Mouse (Mus musculus) T-cell, adult 2 months (primary cell): Measurements from ENCODE around the gene Eef1akmt1.
A peak's percentile ranks its signal among the peaks of the same experiment; 100 is the strongest.

ENCODE experiments used
- DNase-seq: peaks from one replicate; pipeline ENCODE4 v3.0.0; 2022; ENCODE audit warnings: low spot score

Gene Eef1akmt1

DNA sequence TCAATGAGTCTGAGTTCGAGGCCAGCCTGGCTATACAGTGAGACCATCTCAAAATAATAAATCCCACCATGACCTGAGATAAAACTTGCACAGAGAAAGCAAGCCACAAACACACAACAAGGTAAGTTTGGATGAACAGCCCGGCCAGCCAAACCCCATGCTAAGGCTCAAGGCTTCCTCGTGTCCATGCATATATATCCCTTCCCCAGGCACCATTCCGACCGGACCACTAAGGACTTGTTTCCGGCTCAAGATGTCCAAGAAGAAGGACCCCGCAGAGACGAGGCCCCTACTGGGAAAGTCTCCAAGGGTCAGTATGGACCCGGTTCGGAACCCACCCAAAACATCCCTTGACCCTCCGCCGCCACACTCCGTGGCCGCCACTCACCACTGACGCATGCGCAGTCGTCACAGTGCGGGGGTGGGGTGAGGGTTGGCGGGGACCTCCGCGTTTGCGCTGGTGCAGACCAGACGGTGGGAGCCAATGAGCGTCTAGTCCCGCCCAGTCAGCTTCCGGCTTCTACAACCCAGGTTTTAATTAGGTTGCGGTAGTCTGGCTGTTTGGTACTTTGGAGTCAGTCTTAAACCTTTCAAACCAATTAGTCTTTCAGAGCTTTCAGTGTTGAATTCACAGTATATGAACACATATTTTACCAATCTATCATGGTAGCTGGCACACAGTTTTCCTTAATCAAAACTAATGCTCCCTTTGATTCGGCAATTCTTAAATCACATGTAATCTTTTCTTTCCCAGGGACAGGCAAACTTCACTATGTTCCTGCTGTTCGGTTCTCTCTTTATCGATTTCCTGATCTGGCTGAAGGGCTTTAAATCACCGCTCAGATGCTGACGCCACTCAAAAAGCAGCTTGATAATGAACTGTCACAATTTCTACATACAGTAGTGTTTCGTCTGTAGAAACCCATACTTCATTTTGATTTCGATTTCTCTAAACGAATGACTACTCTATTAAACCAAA lies at the start of gene Eef1akmt1:
Gene Eef1akmt1 (minus strand): TSS at position 458 of the 979 bp plus-strand sequence.
- DNase-seq, result peak; percentile 90

DNA sequence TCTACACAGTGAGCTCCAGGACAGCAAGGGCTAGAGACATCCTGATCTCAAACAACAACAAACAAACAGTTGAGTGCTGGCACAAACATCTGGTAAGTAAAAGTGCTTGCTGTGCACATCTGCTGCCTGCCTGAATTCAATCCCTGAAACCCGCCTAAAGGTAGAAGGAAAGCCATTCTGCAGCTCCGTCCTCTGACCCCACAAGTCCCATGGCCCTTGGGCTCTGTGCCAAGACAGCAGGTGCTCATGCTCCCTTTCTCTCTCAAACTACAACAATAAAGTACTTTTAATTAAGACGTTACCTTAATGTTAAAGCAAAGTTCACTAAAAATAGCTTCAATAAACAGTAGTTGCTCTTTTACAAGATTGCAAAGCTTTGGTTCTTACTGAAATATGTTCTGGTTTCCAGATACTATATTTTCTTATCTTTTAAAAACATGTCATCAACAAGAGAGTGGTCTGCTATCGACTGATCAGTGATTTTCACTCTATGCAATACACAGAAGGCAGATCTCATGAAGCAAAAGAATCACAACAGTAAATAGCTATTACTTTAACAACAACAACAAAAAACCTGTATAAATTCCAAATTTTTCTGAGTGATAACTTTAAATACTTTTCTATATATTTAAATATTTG lies 49.3 kb upstream of the Eef1akmt1 start:
- DNase-seq, result no peak

DNA sequence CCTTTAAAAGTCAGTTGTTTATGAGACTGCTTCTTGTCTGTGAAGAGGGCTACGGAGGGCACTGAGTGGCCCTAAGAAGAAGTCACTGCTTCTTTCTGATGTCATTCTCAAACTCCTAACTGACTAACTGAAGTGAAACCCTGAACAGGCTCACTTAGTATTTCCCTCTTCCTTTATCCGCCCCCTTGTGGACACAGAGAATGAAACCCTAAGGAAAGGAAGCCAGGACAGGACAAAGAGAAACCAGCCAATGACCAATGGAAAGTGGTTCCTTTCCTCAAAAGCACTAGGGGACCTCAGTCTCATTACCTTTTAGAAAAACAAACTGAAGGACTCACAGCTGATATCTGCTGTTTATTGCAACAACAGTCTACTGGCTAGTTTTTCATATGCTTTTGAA lies 48.1 kb upstream of the Eef1akmt1 start:
- peak; percentile 12 for DNase-seq

- no peak for DNase-seq
These were observed 46.3 kb upstream of the Eef1akmt1 start for GRCm38 (mm10) chr14:57617675-57618074.

- peak; percentile 24 for DNase-seq
These were observed 45.0 kb upstream of the Eef1akmt1 start for GRCm38 (mm10) chr14:57616339-57616965.

DNA sequence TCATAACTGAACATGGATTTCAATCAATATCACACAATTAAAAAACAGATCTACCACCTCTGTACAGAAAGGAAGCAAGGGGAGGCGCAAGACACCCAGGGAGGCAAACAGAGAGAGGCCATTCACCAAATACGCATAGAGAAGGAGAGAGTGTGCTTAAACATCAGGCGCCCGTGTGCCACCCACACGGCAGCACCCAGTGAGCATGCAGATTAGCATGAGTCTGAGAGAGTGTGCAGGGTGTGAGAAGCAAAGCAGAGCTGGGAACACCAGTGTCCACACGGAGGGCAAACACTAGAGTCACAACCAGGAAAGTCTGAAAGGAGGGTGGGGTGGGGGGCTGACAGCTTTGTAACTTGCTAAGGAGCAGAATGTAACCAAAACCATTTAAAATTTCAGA lies 44.4 kb upstream of the Eef1akmt1 start:
- no peak for DNase-seq

DNA sequence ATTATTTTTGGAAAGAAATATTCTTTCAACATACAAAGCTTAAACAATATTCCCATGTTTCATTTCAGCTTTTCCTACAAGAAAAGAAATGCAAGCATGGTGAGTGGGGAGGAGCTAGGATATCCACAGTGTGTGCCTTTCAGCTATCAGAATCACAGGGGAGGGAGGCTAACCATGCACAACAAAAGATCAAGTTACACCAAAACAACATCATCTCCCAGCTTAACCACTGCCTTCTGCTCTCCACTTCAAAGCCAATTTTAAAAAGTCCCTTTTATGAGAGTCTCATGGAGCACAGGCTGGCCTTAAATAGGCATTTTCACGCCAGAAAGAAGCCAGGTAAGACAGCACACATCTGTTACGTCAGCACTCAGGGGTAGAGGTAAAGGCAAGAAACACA lies 39.6 kb upstream of the Eef1akmt1 start:
- DNase-seq, result peak; percentile 20

- no peak for DNase-seq
These were observed 38.5 kb upstream of the Eef1akmt1 start for GRCm38 (mm10) chr14:57609816-57610329.

DNA sequence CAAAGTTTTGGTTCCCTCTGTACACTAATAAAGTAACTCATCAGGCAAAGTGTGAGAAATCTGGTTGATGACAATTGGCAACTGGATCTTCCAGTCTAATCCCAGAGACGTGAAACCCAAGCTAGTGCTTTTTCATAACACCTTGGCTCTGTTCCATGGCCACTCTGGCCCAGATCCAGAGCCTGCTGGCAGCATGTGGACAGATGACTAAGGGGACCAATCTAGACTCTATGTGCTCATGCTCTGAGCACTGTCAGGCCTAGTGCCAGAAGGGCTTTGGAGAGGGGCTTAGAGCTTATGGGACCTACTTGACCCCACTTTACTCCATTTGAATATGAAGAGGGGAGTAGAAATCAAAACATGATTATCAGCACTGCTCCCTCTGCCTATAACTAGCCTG lies 36.1 kb upstream of the Eef1akmt1 start:
- no peak for DNase-seq

- no peak for DNase-seq
These were observed 35.4 kb upstream of the Eef1akmt1 start for GRCm38 (mm10) chr14:57606663-57607365.

- DNase-seq, result no peak
These were observed 21.9 kb upstream of the Eef1akmt1 start for GRCm38 (mm10) chr14:57593279-57593678.

GRCm38 (mm10) chr14:57591830-57592229 lies 20.4 kb upstream of the Eef1akmt1 start:
- DNase-seq, result no peak

DNA sequence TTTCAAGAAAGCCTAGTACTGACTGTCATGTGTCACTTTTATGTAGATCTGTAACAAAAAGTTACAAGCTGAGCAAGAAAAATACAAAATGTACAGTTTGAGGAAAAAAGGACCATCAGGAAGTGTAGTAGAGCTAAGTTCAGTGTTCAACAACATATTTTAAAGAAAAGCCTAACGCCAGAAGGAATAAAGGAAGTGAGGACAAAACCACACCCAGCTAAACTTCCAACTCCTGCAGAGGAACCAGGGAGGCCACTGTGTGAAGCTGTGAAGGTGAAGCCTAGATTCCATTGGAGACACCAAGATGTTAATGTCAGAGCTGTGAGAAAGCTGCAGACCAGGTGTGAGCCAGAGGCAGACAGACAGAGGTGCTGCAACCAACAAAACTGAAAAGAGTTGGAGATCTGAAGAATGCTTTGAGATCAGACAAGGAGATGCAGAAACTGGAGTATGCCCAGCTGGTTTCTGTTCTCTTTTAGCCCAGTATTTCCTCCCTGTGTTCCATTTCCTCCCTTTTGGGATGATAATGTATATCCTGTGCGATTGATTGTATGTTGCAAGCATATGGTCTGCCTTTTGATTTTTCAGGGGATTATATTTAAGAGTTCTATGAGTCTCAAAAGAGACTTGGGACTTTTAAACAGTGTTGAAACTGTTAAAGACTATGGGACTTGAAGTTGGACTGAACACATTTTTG lies 5.1 kb upstream of the Eef1akmt1 start:
- DNase-seq, result no peak

GRCm38 (mm10) chr14:57574792-57575587 lies 3.6 kb upstream of the Eef1akmt1 start:
- DNase-seq, result no peak

DNA sequence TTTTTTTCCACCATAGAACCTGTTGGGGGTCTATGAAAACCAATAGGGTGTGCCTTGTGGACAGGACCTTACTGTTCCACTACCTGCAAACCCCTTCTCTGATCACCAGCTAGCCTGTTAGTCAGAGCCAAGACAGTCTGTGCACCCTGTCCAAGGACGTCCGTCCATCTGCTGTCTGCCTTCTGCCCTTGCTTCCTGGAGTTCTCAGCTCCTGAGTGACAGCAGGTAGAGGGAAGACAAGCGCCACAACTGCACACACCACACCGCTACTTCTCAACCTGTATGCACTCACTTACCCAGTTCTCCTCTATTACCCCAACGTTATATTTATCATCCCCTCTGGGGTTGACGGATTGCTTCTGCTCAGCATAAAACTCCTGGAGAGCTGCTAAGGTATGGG lies 5.8 kb downstream of the Eef1akmt1 start:
- DNase-seq, result no peak

DNA sequence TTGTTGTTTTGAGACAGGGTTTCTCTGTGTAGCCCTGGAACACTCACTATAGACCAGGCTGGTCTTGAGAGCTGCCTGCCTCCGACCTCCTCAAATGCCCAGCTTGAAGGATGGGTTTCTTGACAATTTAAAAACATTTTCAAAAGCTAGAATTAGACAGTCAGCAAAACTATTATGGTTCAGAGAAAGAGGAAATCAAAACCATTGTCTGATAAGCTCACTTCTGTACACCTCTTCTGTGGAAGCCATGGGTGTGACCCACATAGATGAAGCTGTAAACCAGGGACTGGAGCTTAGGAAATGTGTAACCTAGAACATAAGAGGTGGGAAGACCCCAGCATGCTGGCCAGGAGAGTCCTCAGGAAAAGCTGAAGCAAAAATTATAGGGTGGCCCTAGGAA lies 14.5 kb downstream of the Eef1akmt1 start:
- DNase-seq, result no peak

DNA sequence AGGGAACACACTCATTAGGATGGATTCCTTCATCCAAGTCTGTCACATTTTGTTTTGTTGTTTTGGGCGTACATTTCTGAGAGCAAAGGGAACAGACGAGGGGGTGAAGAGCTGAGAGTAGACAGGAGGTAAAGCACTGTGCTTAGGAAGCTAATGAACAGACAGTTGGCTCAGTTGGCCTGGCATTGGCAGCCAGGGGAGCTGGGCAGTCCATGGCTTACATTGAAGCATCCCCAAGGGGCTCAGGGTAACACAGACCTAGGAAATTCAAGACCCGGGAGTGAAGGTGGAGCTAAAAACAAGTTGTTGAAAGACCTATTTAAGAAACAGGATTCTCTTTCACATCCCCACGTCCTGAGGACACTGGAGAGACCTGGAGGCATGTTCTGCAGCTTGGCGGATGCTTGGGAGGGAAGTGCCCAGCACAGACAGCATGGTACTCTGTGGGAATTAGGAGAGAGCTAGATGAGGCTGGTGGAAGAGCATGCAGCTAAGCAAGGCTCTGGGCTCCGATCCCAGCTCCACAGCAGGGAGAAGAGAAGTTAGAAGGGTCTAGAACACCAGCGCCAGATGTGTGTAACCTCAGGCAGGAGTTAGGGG lies 15.8 kb downstream of the Eef1akmt1 start:
- no peak for DNase-seq

- no peak for DNase-seq
These were observed 17.0 kb downstream of the Eef1akmt1 start for GRCm38 (mm10) chr14:57554434-57554833.

DNA sequence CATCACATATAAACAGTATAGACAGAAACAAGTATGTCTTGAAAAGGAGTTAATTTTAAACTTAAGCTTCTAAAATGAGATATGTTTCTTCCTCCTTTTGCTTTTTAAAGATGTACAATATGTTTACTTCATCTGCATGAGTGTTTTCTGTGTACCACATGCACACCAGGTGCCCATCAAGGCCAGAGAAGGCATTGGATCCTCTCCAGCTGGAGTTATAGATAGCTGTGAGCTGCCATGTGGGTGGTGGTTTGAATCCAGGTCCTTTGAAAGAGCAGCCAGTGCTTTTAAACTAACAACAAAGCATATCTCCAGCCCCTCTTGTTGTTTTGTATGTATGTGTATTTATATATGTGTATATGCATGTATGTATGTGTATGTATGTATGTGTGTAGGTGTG lies 18.5 kb downstream of the Eef1akmt1 start:
- DNase-seq, result no peak

GRCm38 (mm10) chr14:57547062-57547461 lies 24.4 kb downstream of the Eef1akmt1 start:
- no peak for DNase-seq
